Mouse (Mus musculus) left cerebral cortex, adult 18-20 months (tissue): ENCODE measurements around the gene Man2a2. TPM values are rescaled to one million over a fixed set of nuclear protein-coding genes. Genes with fewer than 3 reads are reported as not detected.
A peak's percentile ranks its signal among the peaks of the same experiment; 100 is the strongest.

ENCODE experiments used
- DNase-seq, 2 experiments: peaks; one replicate each; pipeline ENCODE4 v3.0.0; 2021 to 2022; ENCODE audit warnings: low spot score in 2 of 2, mixed read lengths in 1 of 2
- total RNA-seq, 2 experiments: library from RNA; stranded (reverse); gene quantifications; 2 replicates each; pipeline ENCODE4 v1.2.3; 2021

Gene Man2a2
- total RNA-seq, 2 experiments from 2014 or later, result 147 to 153 TPM

GRCm38 (mm10) chr7:80373352-80373751 lies 2.2 kb upstream of the Man2a2 start:
- DNase-seq, result no peak

DNA sequence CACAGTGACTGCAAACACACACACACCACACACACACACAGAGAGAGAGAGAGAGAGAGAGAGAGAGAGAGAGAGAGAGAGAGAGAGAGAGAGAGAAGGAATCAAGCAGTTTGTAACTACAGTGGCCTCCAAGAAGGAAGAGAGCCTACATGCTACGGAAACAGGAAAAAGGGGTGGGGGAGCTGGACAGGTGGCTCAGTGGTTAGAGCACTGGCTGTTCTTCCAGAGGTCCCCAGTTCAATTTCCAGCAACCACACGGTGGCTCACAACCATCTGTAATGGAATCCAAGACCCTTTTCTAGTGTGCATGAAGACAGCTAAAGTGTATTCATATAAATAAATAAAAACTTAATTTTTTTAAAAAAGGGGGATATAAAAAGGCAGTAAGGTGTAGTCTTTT lies 1.5 kb upstream of the Man2a2 start:
- no peak for DNase-seq

- no peak for DNase-seq
These were observed 991 bp upstream of the Man2a2 start for GRCm38 (mm10) chr7:80372166-80372565.

- DNase-seq, result peak; percentile 82 to 87
These were observed 530 bp downstream of the Man2a2 start for GRCm38 (mm10) chr7:80370649-80371040.

GRCm38 (mm10) chr7:80369967-80370431 lies 1.2 kb downstream of the Man2a2 start:
- no peak for DNase-seq

- DNase-seq, result no peak
These were observed 1.7 kb downstream of the Man2a2 start for GRCm38 (mm10) chr7:80369461-80369860.

DNA sequence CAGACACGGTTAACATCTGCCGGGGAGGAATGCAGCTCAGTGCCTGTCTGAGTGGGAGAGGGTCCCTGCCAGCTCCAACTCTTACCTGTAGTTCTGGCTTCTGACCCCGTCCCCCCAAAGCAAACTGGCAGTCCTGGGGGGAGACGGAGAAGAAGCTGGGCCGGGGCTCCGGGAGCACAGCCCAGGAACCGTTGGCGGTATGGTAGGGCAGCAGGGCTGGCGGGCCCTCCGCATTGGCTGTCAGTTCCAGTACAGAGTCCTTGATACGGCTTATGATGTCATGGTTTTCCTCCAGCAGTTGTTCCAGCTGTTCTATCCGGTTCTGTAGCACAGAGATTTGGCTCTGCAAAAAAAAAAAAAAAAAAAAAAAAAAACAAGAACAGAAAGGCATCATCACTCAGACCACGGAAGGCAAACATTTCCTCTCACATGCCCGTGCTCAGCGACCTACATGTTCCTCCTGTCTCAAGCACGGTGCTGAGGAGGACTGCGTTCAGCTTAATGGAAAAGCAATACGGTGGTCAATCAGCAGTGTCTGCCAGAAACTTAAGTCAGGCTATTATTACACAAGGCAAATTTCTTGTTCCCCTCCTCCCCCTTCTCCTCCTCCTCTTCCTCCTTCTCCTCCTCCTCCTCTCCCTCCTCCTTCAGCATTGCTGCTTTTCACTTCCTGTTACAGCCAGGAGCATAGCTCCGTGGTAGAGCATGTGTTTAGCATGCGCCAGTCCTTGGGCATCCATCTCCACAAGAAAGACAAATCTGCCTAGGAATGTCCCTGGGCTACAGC lies 2.3 kb downstream of the Man2a2 start:
- DNase-seq, result no peak

- no peak for DNase-seq
These were observed 3.2 kb downstream of the Man2a2 start for GRCm38 (mm10) chr7:80368009-80368408.

DNA sequence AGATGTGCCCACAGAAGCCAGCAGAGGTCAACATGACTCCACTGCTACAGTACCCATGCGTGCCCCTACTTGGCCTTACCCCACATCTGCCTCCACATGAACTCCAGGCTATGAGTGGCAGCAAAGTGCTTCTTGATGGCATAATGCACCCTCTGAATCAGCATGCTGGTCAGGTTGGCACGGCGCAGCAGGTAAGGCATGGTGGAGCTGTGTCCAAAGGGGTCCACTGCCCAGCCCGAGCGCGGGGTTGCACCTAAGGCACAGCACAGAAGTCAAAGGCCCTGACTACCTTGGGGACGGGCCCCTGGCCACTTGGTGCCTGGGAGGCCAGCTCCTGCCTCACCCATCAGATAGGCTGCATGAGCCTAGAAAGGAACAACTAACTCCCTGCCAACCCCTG lies 3.9 kb downstream of the Man2a2 start:
- DNase-seq, result no peak

DNA sequence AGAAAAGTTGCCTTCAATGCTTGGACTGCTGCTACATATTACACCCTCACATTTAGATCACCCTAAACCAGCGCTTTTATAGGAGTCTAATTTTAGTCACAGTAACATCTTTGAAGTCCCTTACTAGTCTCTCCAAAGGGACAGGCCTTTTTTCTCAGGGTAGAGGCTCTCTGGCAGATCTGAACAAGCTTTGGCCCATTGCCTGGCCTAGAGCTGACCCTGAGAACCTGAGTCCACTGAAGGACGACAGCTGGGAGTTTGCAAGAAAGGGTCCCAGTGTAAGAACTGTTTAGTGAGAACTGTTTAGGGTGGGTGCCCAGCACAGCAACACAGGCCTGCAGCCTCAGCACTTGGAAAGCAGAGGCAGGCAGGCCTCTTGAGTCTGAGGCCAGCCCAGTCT lies 5.4 kb downstream of the Man2a2 start:
- DNase-seq, result no peak

- DNase-seq, result no peak
These were observed 10.7 kb downstream of the Man2a2 start for GRCm38 (mm10) chr7:80360435-80360834.

GRCm38 (mm10) chr7:80358039-80358438 lies 13.1 kb downstream of the Man2a2 start:
- DNase-seq, result no peak

GRCm38 (mm10) chr7:80357156-80357555 lies 14.0 kb downstream of the Man2a2 start:
- DNase-seq, result peak in 1 of 2 experiments; percentile 23

DNA sequence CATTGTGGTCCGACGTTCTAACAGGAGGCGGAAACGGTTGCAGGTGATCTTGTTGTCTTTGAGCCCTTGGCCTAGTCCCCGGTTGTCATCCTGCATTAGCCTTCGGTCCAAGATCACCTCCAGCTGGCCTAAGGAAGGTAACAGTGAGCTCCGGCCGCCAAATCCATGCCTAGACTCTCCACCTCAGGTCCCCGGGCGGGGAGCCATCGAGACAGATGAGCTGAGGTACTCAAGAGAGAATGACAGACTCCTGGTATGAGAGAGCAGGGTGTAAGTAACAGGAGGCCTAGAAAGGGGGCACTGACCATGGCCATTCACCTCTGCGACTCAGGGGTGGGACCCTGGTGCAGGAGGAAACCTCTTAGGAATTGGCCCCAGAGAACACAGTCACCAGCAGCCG lies 14.8 kb downstream of the Man2a2 start:
- no peak for DNase-seq

- no peak for DNase-seq
These were observed 18.3 kb downstream of the Man2a2 start for GRCm38 (mm10) chr7:80352920-80353319.

DNA sequence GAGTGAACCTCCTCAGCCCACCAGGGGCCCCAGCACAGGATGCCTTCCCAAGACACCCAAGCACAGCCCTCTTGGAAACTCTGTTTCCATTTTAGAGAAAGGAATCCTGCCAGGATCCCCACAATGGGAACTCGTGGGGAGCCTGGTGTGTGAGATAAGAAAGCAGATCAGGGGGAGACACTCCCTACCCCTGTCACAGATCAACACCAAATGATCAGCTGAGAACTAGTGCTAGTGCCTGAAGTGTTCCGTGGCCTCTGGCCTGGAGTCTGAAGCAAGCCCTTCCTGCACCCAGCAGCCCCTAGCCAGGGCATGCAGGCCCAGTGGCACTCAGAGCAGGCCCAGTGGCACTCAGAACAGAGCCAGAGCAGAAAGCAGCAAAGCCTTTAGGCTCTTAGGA lies 20.4 kb downstream of the Man2a2 start:
- DNase-seq, result no peak

- DNase-seq, result no peak
These were observed 23.2 kb downstream of the Man2a2 start for GRCm38 (mm10) chr7:80347670-80348586.

- DNase-seq, result no peak
These were observed 24.3 kb downstream of the Man2a2 start for GRCm38 (mm10) chr7:80346830-80347229.

- no peak for DNase-seq
These were observed 25.0 kb downstream of the Man2a2 start for GRCm38 (mm10) chr7:80346173-80346572.

GRCm38 (mm10) chr7:80343270-80344018 lies 27.7 kb downstream of the Man2a2 start:
- no peak for DNase-seq

- peak; percentile 96 to 98 for DNase-seq
These were observed 28.3 kb downstream of the Man2a2 start, which contains the start of gene Hddc3 for GRCm38 (mm10) chr7:80342858-80343257. Gene Hddc3, plus strand, starts transcription at chr7:80343104.
